Mouse (Mus musculus) heart, postnatal 0 days (tissue): Measurements from ENCODE around the gene Wnt5a. TPM values are rescaled to one million over a fixed set of nuclear protein-coding genes. Genes with fewer than 3 reads are reported as not detected.

Experiments
- ATAC-seq: fragments of 200-750 bp; cut with Nextera tagmentation; 2 replicates; pipeline ENCODE4 v1.8.0; 2017; ENCODE audit warnings: low read depth, moderate number of reproducible peaks, moderate library complexity; ENCODE audit not compliant: insufficient read depth
- DNase-seq: peaks from one replicate; pipeline ENCODE4 v3.0.0-alpha.2; 2016; ENCODE audit warnings: low spot score
- H3K27ac ChIP-seq: fragments of 300-500 bp; sonication (generic); 2 replicates; pipeline ENCODE4 v1.5.1; 2014; ENCODE audit warnings: low read depth, mild to moderate bottlenecking
- H3K27me3 ChIP-seq: fragments of 300-500 bp; sonication (generic); 2 replicates; pipeline ENCODE4 v1.6.1; 2014; ENCODE audit warnings: low read length, mixed read lengths; ENCODE audit not compliant: control insufficient read depth, insufficient read depth
- H3K36me3 ChIP-seq: fragments of 300-500 bp; sonication (generic); replicated peaks from 2 replicates; pipeline ENCODE4 v1.6.1; 2014; ENCODE audit warnings: low read length, mixed read lengths; ENCODE audit not compliant: control insufficient read depth, insufficient read depth
- H3K4me1 ChIP-seq: fragments of 300-500 bp; sonication (generic); 2 replicates; pipeline ENCODE4 v1.6.1; 2014; ENCODE audit warnings: antibody characterized with exemption; ENCODE audit not compliant: control insufficient read depth, insufficient read depth
- H3K4me2 ChIP-seq: fragments of 300-500 bp; sonication (generic); 2 replicates; pipeline ENCODE4 v1.6.1; 2014; ENCODE audit warnings: low read depth, mild to moderate bottlenecking, low read length, moderate library complexity
- H3K4me3 ChIP-seq: fragments of 300-500 bp; sonication (generic); 2 replicates; pipeline ENCODE4 v1.5.1; 2014; ENCODE audit warnings: low read depth, low read length
- H3K9ac ChIP-seq: fragments of 300-500 bp; sonication (generic); replicated peaks from 2 replicates; pipeline ENCODE4 v1.6.1; 2014; ENCODE audit warnings: low read depth, low read length, mixed read lengths
- H3K9me3 ChIP-seq: fragments of 300-500 bp; sonication (generic); replicated peaks from 2 replicates; pipeline ENCODE4 v1.6.1; 2016; ENCODE audit warnings: low read length; ENCODE audit not compliant: control insufficient read depth
- CTCF ChIP-seq: IDR thresholded peaks from 2 replicates; pipeline ENCODE4 v1.5.1; 2016; ENCODE audit warnings: antibody characterized with exemption, control low read depth, low read depth
- EP300 ChIP-seq: IDR thresholded peaks from 2 replicates; pipeline ENCODE4 v1.6.1; 2016; ENCODE audit warnings: antibody characterized with exemption, low read depth
- WGBS: fragments of 180-500 bp; shearing (Covaris S2); extraction: QIAGEN DNeasy Blood & Tissue Kit; methylation state at CpG from one replicate; pipeline ENCODE4 v1.1.7; 2014; 5-methylcytosine and 5-hydroxymethylcytosine counted together
- polyA plus RNA-seq: library from polyadenylated mRNA; unstranded; fragments of >200 nt; fragmentation: Nextera tagmentation; extraction: Ambion mirVana; gene quantifications from 2 replicates; pipeline ENCODE4 v1.2.1, GENCODE M21; 2015
- total RNA-seq: library from RNA; depleted of rRNA; stranded (reverse); fragments of >200 nt; gene quantifications from 2 replicates; pipeline ENCODE4 v1.2.3, GENCODE M21; 2014; ENCODE audit warnings: low replicate concordance; rRNA removed

The Wnt5a gene
- total RNA-seq (3.3 and 4.2 TPM in 2 replicates), polyA plus RNA-seq (3.9 and 4.3 TPM in 2 replicates)

DNA sequence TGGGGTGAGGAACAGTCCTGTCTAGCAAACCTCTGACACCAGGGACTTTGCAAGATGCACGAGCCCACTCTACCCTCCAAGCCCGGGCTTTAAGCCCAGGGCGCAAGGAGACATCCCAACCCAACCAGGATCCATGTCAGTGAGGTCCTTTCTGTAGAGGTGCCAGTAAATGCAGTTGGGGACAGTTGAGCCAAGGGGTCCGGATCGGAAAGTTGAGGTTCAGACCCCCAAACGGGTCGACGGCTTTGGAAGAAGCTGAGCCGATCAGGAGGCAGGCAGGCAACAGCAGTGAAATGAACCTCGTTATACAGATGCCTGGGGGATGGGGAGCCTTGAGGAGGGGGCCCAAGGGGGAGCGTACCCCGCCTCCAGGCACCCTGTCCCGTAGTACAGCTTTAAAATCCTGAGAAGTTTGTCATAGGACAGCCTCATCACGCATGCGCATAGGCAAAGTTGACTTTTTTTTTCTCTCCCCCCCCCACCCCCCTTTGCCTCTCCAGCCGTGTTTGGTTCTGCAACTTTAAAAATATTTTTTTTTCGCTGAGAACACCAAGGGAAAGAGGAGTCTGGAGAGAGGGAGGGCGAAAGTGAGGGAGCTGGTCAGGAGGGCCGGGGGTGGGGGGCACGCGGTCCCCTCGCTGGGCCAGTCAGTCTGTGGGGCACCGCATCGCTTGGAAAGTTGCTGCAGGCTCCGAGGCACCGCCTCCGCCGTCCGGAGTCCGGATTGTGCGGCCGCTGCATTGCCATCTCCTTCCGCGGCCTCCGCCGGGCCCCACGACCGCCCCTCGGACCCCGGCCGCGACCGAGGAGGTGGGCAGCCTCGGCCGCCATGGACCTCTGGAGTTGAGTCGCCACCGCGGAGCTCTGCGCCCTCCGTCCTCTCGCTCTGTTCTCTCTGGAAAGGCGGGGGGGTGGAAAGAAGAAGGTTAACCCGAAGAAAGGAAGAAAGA lies at the start of gene Wnt5a:
Gene Wnt5a (plus strand): TSS at position 650 of the 950 bp plus-strand sequence.
- Histone ChIP-seq H3K9me3 (no peaks in the 10 kb centered on the region), H3K4me3 (peak within 1 kb of the TSS; percentile 67), H3K4me1 (peaks cover 8% of the 10 kb centered on the region; the same call in 1 of the 2 replicates), H3K4me2 (peak within 1 kb of the TSS; percentile 96), H3K36me3 (no peaks in the 10 kb centered on the region), H3K27me3 (peaks cover 50% of the 10 kb centered on the region), H3K9ac (peak within 1 kb of the TSS; percentile 49), H3K27ac (peak within 1 kb of the TSS; percentile 7; the same call in 1 of the 2 replicates)
- no peak for TF ChIP-seq CTCF
- TF ChIP-seq EP300, result no peak
- WGBS, result 2% methylated on average over 53 of the region's 53 CpGs
- DNase-seq, result peak; percentile 45
- peak; percentile 40; the same call in 1 of the 2 replicates for ATAC-seq

DNA sequence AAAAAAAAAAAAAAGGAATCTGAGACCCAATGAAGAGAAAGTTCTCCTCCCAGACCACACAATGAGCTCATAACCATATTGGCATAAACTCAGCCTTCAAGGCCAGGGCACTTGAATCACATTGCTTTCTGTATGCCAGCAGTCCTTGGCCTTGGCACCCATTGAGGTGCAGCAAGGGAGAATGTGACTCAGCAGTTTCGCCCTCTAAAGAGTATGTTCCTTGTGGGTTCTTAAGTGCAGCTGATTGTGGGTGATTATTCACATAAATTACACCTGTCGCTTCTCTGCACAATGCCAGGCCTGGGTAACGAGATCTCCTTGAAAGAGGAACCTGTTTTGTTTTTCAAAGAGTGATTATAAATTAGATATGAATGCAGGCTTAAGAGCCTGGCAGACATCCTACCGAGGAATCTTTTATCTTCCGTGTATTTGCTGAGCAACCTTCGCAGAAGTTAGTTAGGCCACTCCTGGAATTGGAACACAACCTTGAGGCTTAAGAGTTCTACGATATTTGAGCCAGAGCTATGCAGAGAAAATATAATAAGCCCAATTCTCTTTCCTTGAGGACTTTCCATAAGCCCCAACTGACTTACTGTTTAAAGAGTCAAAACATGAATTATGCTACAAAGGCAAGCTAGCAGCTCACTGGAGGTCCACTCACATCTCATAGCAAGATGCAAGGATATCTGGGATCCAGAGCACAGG lies 48.0 kb upstream of the Wnt5a start:
- DNase-seq (peak; percentile 13), ATAC-seq (no peak)
- Histone ChIP-seq H3K9me3 (no peaks in the 10 kb centered on the region), H3K36me3 (no peaks in the 10 kb centered on the region), H3K9ac (no peak overlapping the region), H3K4me3 (no peak overlapping the region), H3K27ac (no peak overlapping the region), H3K27me3 (no peaks in the 10 kb centered on the region), H3K4me2 (no peak overlapping the region), H3K4me1 (no peaks in the 10 kb centered on the region)
- WGBS, result 72% methylated on average over 7 of the region's 7 CpGs
- TF ChIP-seq CTCF (no peak), EP300 (no peak)

DNA sequence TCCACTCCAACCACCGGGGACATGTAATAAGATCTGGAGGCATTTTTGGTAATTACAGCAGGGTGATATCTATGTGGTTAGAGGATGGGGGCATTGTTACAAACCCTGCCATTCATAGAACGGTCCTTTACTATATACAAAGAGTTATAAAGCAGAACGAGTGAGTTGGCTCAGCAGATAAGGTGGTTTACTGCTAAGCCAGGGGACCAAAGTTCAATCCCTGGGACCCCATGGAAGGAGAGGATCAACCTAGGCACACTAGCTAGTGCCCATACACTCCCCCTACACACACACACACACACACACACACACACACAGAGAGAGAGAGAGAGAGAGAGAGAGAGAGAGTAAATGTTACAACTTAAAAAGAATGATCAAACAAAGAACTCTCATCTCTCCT lies 47.1 kb upstream of the Wnt5a start:
- DNase-seq (no peak), ATAC-seq (no peak)
- Histone ChIP-seq H3K9me3 (no peaks in the 10 kb centered on the region), H3K4me1 (no peaks in the 10 kb centered on the region), H3K4me2 (no peak overlapping the region), H3K27me3 (no peaks in the 10 kb centered on the region), H3K36me3 (no peaks in the 10 kb centered on the region), H3K9ac (no peak overlapping the region), H3K27ac (no peak overlapping the region), H3K4me3 (no peak overlapping the region)
- WGBS, result 74% methylated on average over 3 of the region's 3 CpGs
- TF ChIP-seq EP300 (no peak), CTCF (no peak)

DNA sequence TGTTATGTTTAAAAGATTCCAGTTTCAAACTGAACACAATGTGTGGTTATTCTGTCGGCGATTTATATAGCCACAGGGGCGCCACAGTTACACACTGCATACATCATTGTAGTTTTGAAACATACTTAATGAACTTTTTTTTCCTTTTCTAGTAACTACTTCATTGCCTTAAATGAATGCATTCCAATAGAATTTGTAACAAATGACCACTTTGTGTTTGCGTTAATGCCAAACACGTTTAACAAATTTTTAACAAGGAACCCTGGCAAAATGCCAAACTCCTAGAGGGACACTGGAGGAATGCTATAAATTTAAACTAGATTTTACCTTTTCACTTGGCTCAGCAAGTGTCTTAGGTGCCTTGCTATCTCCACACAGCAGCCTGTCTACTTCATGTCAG lies 36.6 kb upstream of the Wnt5a start:
- Histone ChIP-seq H3K27me3 (no peaks in the 10 kb centered on the region), H3K9ac (no peak overlapping the region), H3K4me1 (no peaks in the 10 kb centered on the region), H3K27ac (no peak overlapping the region), H3K4me2 (no peak overlapping the region), H3K9me3 (no peaks in the 10 kb centered on the region), H3K36me3 (no peaks in the 10 kb centered on the region), H3K4me3 (no peak overlapping the region)
- no peak for TF ChIP-seq CTCF
- no peak for TF ChIP-seq EP300
- no peak for ATAC-seq
- DNase-seq, result no peak
- 75% methylated on average over 5 of the region's 5 CpGs for WGBS

DNA sequence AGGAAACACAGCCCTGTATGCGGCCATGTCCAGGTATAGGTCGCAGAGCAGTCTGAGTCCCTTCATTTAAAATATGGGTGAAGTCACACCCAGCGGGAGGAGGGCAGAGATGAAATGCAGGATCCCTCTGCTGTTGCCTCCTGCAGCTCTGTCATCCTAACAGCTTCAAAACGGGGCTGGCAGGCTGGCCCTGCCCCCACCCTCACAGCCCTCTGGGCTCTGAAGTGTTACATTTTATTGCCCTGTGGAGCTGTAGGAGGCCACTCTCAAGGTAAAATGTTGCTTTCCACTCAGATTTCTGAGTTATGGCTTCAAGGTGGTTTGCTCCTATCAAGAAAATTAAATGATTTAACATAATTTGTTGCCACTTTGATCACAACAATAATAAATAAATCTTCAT lies 34.9 kb upstream of the Wnt5a start:
- H3K4me3 ChIP-seq, result no peak overlapping the region
- no peak for ATAC-seq
- 37% methylated on average over 4 of the region's 4 CpGs for WGBS
- H3K4me2 ChIP-seq, result no peak overlapping the region
- no peaks in the 10 kb centered on the region for H3K9me3 ChIP-seq
- TF ChIP-seq CTCF, result no peak
- TF ChIP-seq EP300, result no peak
- no peak for DNase-seq
- H3K36me3 ChIP-seq, result no peaks in the 10 kb centered on the region
- no peaks in the 10 kb centered on the region for H3K27me3 ChIP-seq
- H3K4me1 ChIP-seq, result no peaks in the 10 kb centered on the region
- H3K27ac ChIP-seq, result no peak overlapping the region
- no peak overlapping the region for H3K9ac ChIP-seq
